Mouse (Mus musculus): ENCODE data around the gene Tbx19.

Tbx19 gene

GRCm38 (mm10) chr1:165184178-165184577, 23.6 kb upstream of the Tbx19 start:
- DNase-seq (ENCODE audit: low spot score): no peak

- DNase-seq (ENCODE audit: low spot score): no peak
Measured at GRCm38 (mm10) chr1:165183400-165183799, 22.8 kb upstream of the Tbx19 start.

GRCm38 (mm10) chr1:165179321-165179720, 18.7 kb upstream of the Tbx19 start:
- DNase-seq (ENCODE audit: low spot score): no peak

GRCm38 (mm10) chr1:165178075-165178474, 17.5 kb upstream of the Tbx19 start:
- DNase-seq (ENCODE audit: low spot score): no peak

- no peak for DNase-seq (ENCODE audit: low spot score)
Measured at GRCm38 (mm10) chr1:165174059-165174616, 13.6 kb upstream of the Tbx19 start.

GRCm38 (mm10) chr1:165171277-165171676, 10.7 kb upstream of the Tbx19 start:
- DNase-seq (ENCODE audit: low spot score): no peak

GRCm38 (mm10) chr1:165170157-165170556, 9.6 kb upstream of the Tbx19 start:
- DNase-seq (ENCODE audit: low spot score): no peak

GRCm38 (mm10) chr1:165169462-165169861, 8.9 kb upstream of the Tbx19 start:
- DNase-seq (ENCODE audit: low spot score): no peak

GRCm38 (mm10) chr1:165164920-165165319, 4.3 kb upstream of the Tbx19 start:
- DNase-seq (ENCODE audit: low spot score): no peak

GRCm38 (mm10) chr1:165158841-165159240, 1.7 kb downstream of the Tbx19 start:
- DNase-seq (ENCODE audit: low spot score): no peak

GRCm38 (mm10) chr1:165154162-165154561, 6.4 kb downstream of the Tbx19 start:
- no peak for DNase-seq (ENCODE audit: low spot score)

- no peak for DNase-seq (ENCODE audit: low spot score)
Measured at GRCm38 (mm10) chr1:165151216-165151615, 9.4 kb downstream of the Tbx19 start.

- no peak for DNase-seq (ENCODE audit: low spot score)
Measured at GRCm38 (mm10) chr1:165142343-165142916, 18.1 kb downstream of the Tbx19 start.

GRCm38 (mm10) chr1:165140227-165140626, 20.3 kb downstream of the Tbx19 start:
- no peak for DNase-seq (ENCODE audit: low spot score)

- DNase-seq (ENCODE audit: low spot score): no peak
Measured at GRCm38 (mm10) chr1:165133858-165134257, 26.7 kb downstream of the Tbx19 start.

- DNase-seq (ENCODE audit: low spot score): no peak
Measured at GRCm38 (mm10) chr1:165133279-165133678, 27.3 kb downstream of the Tbx19 start.

- no peak for DNase-seq (ENCODE audit: low spot score)
Measured at GRCm38 (mm10) chr1:165132187-165132877, 28.2 kb downstream of the Tbx19 start.

GRCm38 (mm10) chr1:165129573-165129972, 31.0 kb downstream of the Tbx19 start:
- no peak for DNase-seq (ENCODE audit: low spot score)

GRCm38 (mm10) chr1:165121096-165121495, 39.5 kb downstream of the Tbx19 start:
- no peak for DNase-seq (ENCODE audit: low spot score)

- peak; percentile 51 for DNase-seq (ENCODE audit: low spot score)
Measured at GRCm38 (mm10) chr1:165120349-165120898, 40.1 kb downstream of the Tbx19 start.

GRCm38 (mm10) chr1:165119760-165120159, 40.8 kb downstream of the Tbx19 start:
- DNase-seq (ENCODE audit: low spot score): no peak

GRCm38 (mm10) chr1:165119011-165119726, 41.4 kb downstream of the Tbx19 start:
- no peak for DNase-seq (ENCODE audit: low spot score)
